Mouse (Mus musculus) heart, adult 2 months (tissue): ENCODE data around the gene Dot1l.

Source experiments
- CTCF ChIP-seq: fragments of 200-600 bp; IDR thresholded peaks from 2 replicates; pipeline ENCODE4 v1.8.1; 2022; ENCODE audit warnings: antibody characterized with exemption, mild to moderate bottlenecking, moderate library complexity
- EP300 ChIP-seq: fragments of 200-500 bp; IDR thresholded peaks from 2 replicates; pipeline ENCODE4 v1.6.1; 2011; ENCODE audit warnings: low read depth, low read length, control low read depth; ENCODE audit not compliant: insufficient read depth
- POLR2A ChIP-seq: fragments of 200-500 bp; IDR thresholded peaks from 2 replicates; pipeline ENCODE4 v1.6.1; 2011; ENCODE audit warnings: mild to moderate bottlenecking, low read depth, low read length, control low read depth; ENCODE audit not compliant: insufficient read depth

DNA sequence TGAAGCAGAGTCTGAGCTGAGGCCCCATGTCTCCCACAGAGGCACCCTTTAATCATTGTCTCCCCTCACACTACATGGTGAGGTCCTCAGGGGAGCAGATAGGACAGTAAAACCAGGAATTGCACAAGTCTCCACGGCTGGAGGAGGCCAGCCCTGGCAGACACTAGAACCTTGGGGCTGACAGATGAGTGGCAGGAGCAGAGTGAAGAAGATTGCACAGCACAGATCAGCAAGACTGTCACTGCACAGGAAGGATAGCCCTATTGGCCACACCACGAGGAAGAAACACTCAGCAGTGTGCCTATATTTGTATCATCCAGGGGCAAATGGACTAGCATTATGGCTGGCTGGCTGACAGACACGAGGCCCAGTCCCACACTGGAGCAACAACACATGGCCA lies 44.2 kb upstream of the Dot1l start:
- TF ChIP-seq EP300 (no peak), POLR2A (no peak), CTCF (no peak)
